Mouse (Mus musculus): ENCODE data around the gene 0610040J01Rik. TPM values are rescaled to one million over a fixed set of nuclear protein-coding genes. Genes with fewer than 3 reads are reported as not detected.

Gene 0610040J01Rik
- total and polyA plus RNA-seq, 3 experiments = not detected

- TF ChIP-seq USF2 (IDR thresholded peaks at IDR 0.05; ENCODE audit: borderline replicate concordance in 1 of 2, insufficient read depth in 1 of 2, low read depth in 1 of 2, low read length in 2 of 2) (no peak), ETS1 (IDR thresholded peaks at IDR 0.05; ENCODE audit: low read depth, low read length) (peak; percentile 89), RAD21 (IDR thresholded peaks at IDR 0.05; ENCODE audit: low read depth, low read length) (no peak; the same call in 1 of the 2 replicates), MXI1 (IDR thresholded peaks at IDR 0.05; ENCODE audit: low read depth, low read length) (peak; percentile 43), KAT2A (conservative IDR thresholded peaks at IDR 0.05; ENCODE audit: low read depth, low read length) (no peak), ZNF384 (IDR thresholded peaks at IDR 0.05; ENCODE audit: low read depth, low read length) (peak; percentile 89)
Observed at GRCm38 (mm10) chr5:63907513-63907912, 95.3 kb downstream of the 0610040J01Rik start (continued).

GRCm38 (mm10) chr5:63910171-63910960 lies 98.2 kb downstream of the 0610040J01Rik start:
- DNase-seq (ENCODE audit: low read depth, low spot score) = no peak
- H3K36me3 ChIP-seq (ENCODE audit: control insufficient read depth in 1 of 2, insufficient read depth in 2 of 2, low read length in 2 of 2) = peaks cover 0 to 11% of the 10 kb centered on the region in 2 experiments; a peak in 2 of 4 replicates
- H3K79me2 ChIP-seq (ENCODE audit: control insufficient read depth, insufficient read depth, low read length, poor library complexity) = no peaks in the 10 kb centered on the region
- no peaks in the 10 kb centered on the region for H3K27me3 ChIP-seq (ENCODE audit: control insufficient read depth in 1 of 2, insufficient read depth in 2 of 2, low read length in 2 of 2)
- H3K27ac ChIP-seq (ENCODE audit: control insufficient read depth, low read depth, low read length) = no peak overlapping the region
- H3K4me1 ChIP-seq (ENCODE audit: control insufficient read depth in 1 of 2, insufficient read depth in 2 of 2, low read length in 2 of 2) = peaks cover 10 to 14% of the 10 kb centered on the region in 2 experiments
- TF ChIP-seq MYB (IDR thresholded peaks at IDR 0.05; ENCODE audit: low read depth, low read length) (no peak), TAL1 (IDR thresholded peaks at IDR 0.05; ENCODE audit: low read length) (no peak), NRF1 (IDR thresholded peaks at IDR 0.05; ENCODE audit: insufficient read depth, low read depth, low read length, poor library complexity, severe bottlenecking) (no peak), MYC (IDR thresholded peaks at IDR 0.05; ENCODE audit: low read depth, low read length) (no peak), CHD2 (IDR thresholded peaks at IDR 0.05; ENCODE audit: low read length) (no peak), TCF12 (IDR thresholded peaks at IDR 0.05; ENCODE audit: low read depth, low read length) (no peak), USF2 (IDR thresholded peaks at IDR 0.05; ENCODE audit: borderline replicate concordance in 1 of 2, insufficient read depth in 1 of 2, low read depth in 1 of 2, low read length in 2 of 2) (no peak), GATA1 (IDR thresholded peaks at IDR 0.05; ENCODE audit: low read depth, low read length) (no peak), CTCF (IDR thresholded peaks at IDR 0.05 in 2 of 3, conservative IDR thresholded peaks at IDR 0.05 in 1 of 3; ENCODE audit: control insufficient read depth in 1 of 3, insufficient read depth in 1 of 3, low read depth in 2 of 3, low read length in 3 of 3, poor library complexity in 1 of 3, severe bottlenecking in 1 of 3) (no peak), POLR2AphosphoS2 (IDR thresholded peaks at IDR 0.05; ENCODE audit: low read length) (no peak), E2F4 (IDR thresholded peaks at IDR 0.05; ENCODE audit: borderline replicate concordance, low read depth, low read length) (no peak), TBP (IDR thresholded peaks at IDR 0.05; ENCODE audit: low read depth, low read length) (no peak)
- H3K9ac ChIP-seq (ENCODE audit: control insufficient read depth, low read depth, low read length, poor library complexity, severe bottlenecking) = no peak overlapping the region
- H3K4me3 ChIP-seq (ENCODE audit: control insufficient read depth in 1 of 2, insufficient read depth in 1 of 2, low read depth in 2 of 2, low read length in 2 of 2) = no peak overlapping the region
- H3K9me3 ChIP-seq (replicated peaks; ENCODE audit: insufficient read depth, low read length) = no peaks in the 10 kb centered on the region

GRCm38 (mm10) chr5:63914896-63915295 lies 102.7 kb downstream of the 0610040J01Rik start:
- DNase-seq (ENCODE audit: low read depth, low spot score) = no peak
- no peaks in the 10 kb centered on the region for H3K79me2 ChIP-seq (ENCODE audit: control insufficient read depth, insufficient read depth, low read length, poor library complexity)
- TF ChIP-seq GATA1 (IDR thresholded peaks at IDR 0.05; ENCODE audit: low read depth, low read length) = no peak
- TF ChIP-seq POLR2AphosphoS2 (IDR thresholded peaks at IDR 0.05; ENCODE audit: low read length) = no peak
- no peak for TF ChIP-seq BHLHE40 (IDR thresholded peaks at IDR 0.05; ENCODE audit: borderline replicate concordance, low read depth, low read length)
- TF ChIP-seq MYC (IDR thresholded peaks at IDR 0.05; ENCODE audit: low read depth, low read length) = no peak
- TF ChIP-seq TCF12 (IDR thresholded peaks at IDR 0.05; ENCODE audit: low read depth, low read length) = no peak
- TF ChIP-seq E2F4 (IDR thresholded peaks at IDR 0.05; ENCODE audit: borderline replicate concordance, low read depth, low read length) = no peak
- no peak for TF ChIP-seq MEF2A (IDR thresholded peaks at IDR 0.05; ENCODE audit: extremely low read depth, insufficient replicate concordance, low read depth, low read length, poor library complexity, severe bottlenecking)
- no peak for TF ChIP-seq POLR2A (IDR thresholded peaks at IDR 0.05; ENCODE audit: control insufficient read depth in 1 of 2, insufficient read depth in 1 of 2, low read depth in 1 of 2, low read length in 2 of 2, poor library complexity in 1 of 2)
- H3K9ac ChIP-seq (ENCODE audit: control insufficient read depth, low read depth, low read length, poor library complexity, severe bottlenecking) = no peak overlapping the region
- no peaks in the 10 kb centered on the region for H3K27me3 ChIP-seq (ENCODE audit: control insufficient read depth in 1 of 2, insufficient read depth in 2 of 2, low read length in 2 of 2)
- no peak overlapping the region for H3K4me3 ChIP-seq (ENCODE audit: control insufficient read depth in 1 of 2, insufficient read depth in 1 of 2, low read depth in 2 of 2, low read length in 2 of 2)
- H3K27ac ChIP-seq (ENCODE audit: control insufficient read depth, low read depth, low read length) = no peak overlapping the region
- H3K4me1 ChIP-seq (ENCODE audit: control insufficient read depth in 1 of 2, insufficient read depth in 2 of 2, low read length in 2 of 2) = no peaks in the 10 kb centered on the region
- H3K9me3 ChIP-seq (replicated peaks; ENCODE audit: insufficient read depth, low read length) = no peaks in the 10 kb centered on the region
- no peaks in the 10 kb centered on the region for H3K36me3 ChIP-seq (ENCODE audit: control insufficient read depth in 1 of 2, insufficient read depth in 2 of 2, low read length in 2 of 2)

Measured in MEL (cell line).